Mouse (Mus musculus) neural tube, embryonic 13.5 days (tissue): ENCODE measurements at regions not wholly inside any gene's neighbourhood (a gene's known extent, or its start where the extent isn't known, plus 50 kb on each side); places are given as distances from the start of the nearest gene placed in this dataset.

ENCODE experiments used
- ATAC-seq: fragments of 200-750 bp; cut with Nextera tagmentation; 2 replicates; pipeline ENCODE4 v1.8.0; 2017; ENCODE audit warnings: low read depth, mild to moderate bottlenecking, moderate TSS enrichment, moderate library complexity
- H3K27ac ChIP-seq: fragments of 300-500 bp; sonication (generic); replicated peaks from 2 replicates; pipeline ENCODE4 v1.5.1; 2015; ENCODE audit warnings: moderate library complexity, mild to moderate bottlenecking, inconsistent platforms
- H3K27me3 ChIP-seq: fragments of 300-500 bp; sonication (generic); 2 replicates; pipeline ENCODE4 v1.6.1; 2015; ENCODE audit warnings: mild to moderate bottlenecking, inconsistent platforms
- H3K36me3 ChIP-seq: fragments of 300-500 bp; sonication (generic); 2 replicates; pipeline ENCODE4 v1.6.1; 2015; ENCODE audit warnings: mild to moderate bottlenecking, inconsistent platforms
- H3K4me1 ChIP-seq: fragments of 300-500 bp; sonication (generic); replicated peaks from 2 replicates; pipeline ENCODE4 v1.6.1; 2015; ENCODE audit warnings: inconsistent platforms
- H3K4me2 ChIP-seq: fragments of 300-500 bp; sonication (generic); 2 replicates; pipeline ENCODE4 v1.6.1; 2015; ENCODE audit warnings: inconsistent platforms, mild to moderate bottlenecking, moderate library complexity
- H3K4me3 ChIP-seq: fragments of 300-500 bp; sonication (generic); 2 replicates; pipeline ENCODE4 v1.5.1; 2015; ENCODE audit warnings: mild to moderate bottlenecking, inconsistent platforms
- H3K9ac ChIP-seq: fragments of 300-500 bp; sonication (generic); 2 replicates; pipeline ENCODE4 v1.6.1; 2015; ENCODE audit warnings: moderate library complexity, mild to moderate bottlenecking, inconsistent platforms
- H3K9me3 ChIP-seq: fragments of 300-500 bp; sonication (generic); 2 replicates; pipeline ENCODE4 v1.6.1; 2016; ENCODE audit warnings: inconsistent platforms
- WGBS: fragments of 180-500 bp; shearing (Covaris S2); methylation state at CpG from one replicate; pipeline ENCODE4 v1.1.7; 2015; 5-methylcytosine and 5-hydroxymethylcytosine counted together

DNA sequence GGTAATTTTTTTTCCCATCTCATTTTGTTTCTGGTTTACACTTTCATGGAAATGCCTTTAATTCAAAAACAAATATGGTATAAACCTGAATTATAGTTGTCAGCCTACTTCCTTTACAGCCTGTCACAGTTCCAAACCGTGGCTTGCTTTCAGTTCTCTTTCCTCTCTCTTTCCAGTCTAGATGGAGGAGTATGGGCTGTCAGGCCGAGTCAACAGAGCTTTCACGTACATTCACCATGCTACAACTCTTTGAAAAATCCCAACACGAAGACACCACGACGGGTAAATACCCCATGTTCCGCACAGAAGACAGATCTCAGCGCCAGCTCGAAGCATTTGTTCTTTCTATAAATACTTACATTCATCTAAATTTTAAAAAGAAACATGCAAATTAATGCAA lies 125.2 kb upstream of the Ufm1 start:
- Histone ChIP-seq H3K27me3 (no peaks in the 10 kb centered on the region), H3K9ac (no peak overlapping the region), H3K27ac (no peak overlapping the region), H3K9me3 (no peaks in the 10 kb centered on the region), H3K4me2 (no peak overlapping the region), H3K4me1 (no peaks in the 10 kb centered on the region), H3K36me3 (no peaks in the 10 kb centered on the region), H3K4me3 (no peak overlapping the region)
- 83% methylated on average over 9 of the region's 9 CpGs for WGBS
- ATAC-seq: no peak

GRCm38 (mm10) chr3:53988256-53988655 lies 124.6 kb upstream of the Ufm1 start:
- Histone ChIP-seq H3K27ac (no peak overlapping the region), H3K4me2 (no peak overlapping the region), H3K4me1 (no peaks in the 10 kb centered on the region), H3K9ac (no peak overlapping the region), H3K27me3 (no peaks in the 10 kb centered on the region), H3K4me3 (no peak overlapping the region), H3K36me3 (no peaks in the 10 kb centered on the region), H3K9me3 (no peaks in the 10 kb centered on the region)
- no peak for ATAC-seq
- 91% methylated on average over 7 of the region's 7 CpGs for WGBS

- H3K4me3 ChIP-seq: no peak overlapping the region
- no peaks in the 10 kb centered on the region for H3K9me3 ChIP-seq
- no peak overlapping the region for H3K4me2 ChIP-seq
- no peak for ATAC-seq
- H3K27ac ChIP-seq: no peak overlapping the region
- H3K36me3 ChIP-seq: no peaks in the 10 kb centered on the region
- H3K4me1 ChIP-seq: no peaks in the 10 kb centered on the region
- no peak overlapping the region for H3K9ac ChIP-seq
- H3K27me3 ChIP-seq: no peaks in the 10 kb centered on the region
- WGBS: 80% methylated on average over 2 of the region's 2 CpGs
Measured at GRCm38 (mm10) chr3:53987316-53987715, 123.7 kb upstream of the Ufm1 start.

GRCm38 (mm10) chr3:53984743-53985550 lies 121.3 kb upstream of the Ufm1 start:
- 84% methylated on average over 6 of the region's 6 CpGs for WGBS
- no peak overlapping the region for H3K9ac ChIP-seq
- H3K36me3 ChIP-seq: no peaks in the 10 kb centered on the region
- ATAC-seq: no peak
- H3K27me3 ChIP-seq: no peaks in the 10 kb centered on the region
- no peak overlapping the region for H3K4me3 ChIP-seq
- no peak overlapping the region for H3K27ac ChIP-seq
- H3K4me2 ChIP-seq: no peak overlapping the region
- no peaks in the 10 kb centered on the region for H3K4me1 ChIP-seq
- H3K9me3 ChIP-seq: no peaks in the 10 kb centered on the region

DNA sequence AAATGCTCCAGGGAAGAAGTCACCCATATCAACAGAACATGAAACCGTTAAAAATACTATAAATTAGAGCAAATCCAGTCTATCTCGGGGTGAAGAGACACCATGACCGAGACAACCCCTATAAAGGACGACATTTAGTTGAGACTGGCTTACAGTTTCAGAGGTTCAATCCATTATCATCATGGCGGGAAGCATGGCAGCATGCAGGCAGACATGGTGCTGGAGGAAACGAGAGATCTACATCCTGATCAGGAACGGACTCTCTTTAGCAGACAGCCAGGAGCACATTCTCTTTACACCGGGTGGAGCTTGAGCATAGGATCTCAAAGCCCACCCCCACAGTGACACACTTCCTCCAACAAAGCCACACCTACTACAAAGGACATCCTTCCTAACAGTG lies 118.7 kb upstream of the Ufm1 start:
- H3K36me3 ChIP-seq: no peaks in the 10 kb centered on the region
- no peaks in the 10 kb centered on the region for H3K9me3 ChIP-seq
- no peak overlapping the region for H3K4me3 ChIP-seq
- H3K4me2 ChIP-seq: no peak overlapping the region
- no peak overlapping the region for H3K27ac ChIP-seq
- H3K9ac ChIP-seq: no peak overlapping the region
- H3K27me3 ChIP-seq: no peaks in the 10 kb centered on the region
- 93% methylated on average over 8 of the region's 8 CpGs for WGBS
- no peaks in the 10 kb centered on the region for H3K4me1 ChIP-seq
- no peak for ATAC-seq

DNA sequence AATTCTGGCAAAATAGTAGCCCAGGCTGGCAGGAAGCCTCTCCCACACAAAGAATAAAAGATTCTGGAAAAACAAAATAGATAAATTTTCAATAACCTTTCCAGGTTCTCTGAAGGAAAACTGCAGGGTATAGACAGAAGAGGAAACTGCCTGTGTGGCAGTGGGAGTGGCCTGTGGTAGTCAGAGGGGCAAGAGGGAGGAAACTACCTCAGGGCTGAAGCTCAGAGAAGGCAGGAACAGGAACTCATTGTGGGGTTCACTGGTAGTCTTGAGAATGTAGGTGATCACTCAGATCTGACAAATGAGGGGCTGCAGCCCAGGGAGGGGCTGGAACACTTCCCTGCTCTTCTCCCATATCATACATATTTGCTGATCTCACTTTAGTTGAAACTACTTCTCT lies 118.0 kb upstream of the Ufm1 start:
- no peaks in the 10 kb centered on the region for H3K4me1 ChIP-seq
- ATAC-seq: no peak
- H3K36me3 ChIP-seq: no peaks in the 10 kb centered on the region

GRCm38 (mm10) chr3:53977379-53978080 lies 113.9 kb upstream of the Ufm1 start:
- Histone ChIP-seq H3K9me3 (no peaks in the 10 kb centered on the region), H3K4me1 (no peaks in the 10 kb centered on the region), H3K9ac (no peak overlapping the region), H3K27ac (no peak overlapping the region), H3K27me3 (no peaks in the 10 kb centered on the region), H3K36me3 (no peaks in the 10 kb centered on the region), H3K4me3 (no peak overlapping the region), H3K4me2 (no peak overlapping the region)
- ATAC-seq: no peak
- 85% methylated on average over 5 of the region's 5 CpGs for WGBS

More for the DNA sequence above, 118.0 kb upstream of the Ufm1 start:
- Histone ChIP-seq H3K9ac (no peak overlapping the region), H3K9me3 (no peaks in the 10 kb centered on the region), H3K4me3 (no peak overlapping the region), H3K27ac (no peak overlapping the region), H3K4me2 (no peak overlapping the region), H3K27me3 (no peaks in the 10 kb centered on the region)

GRCm38 (mm10) chr3:53974905-53975551 lies 111.4 kb upstream of the Ufm1 start:
- H3K9me3 ChIP-seq: no peaks in the 10 kb centered on the region
- no peak overlapping the region for H3K4me2 ChIP-seq
- H3K27me3 ChIP-seq: no peaks in the 10 kb centered on the region
- 53% methylated on average over 10 of the region's 10 CpGs for WGBS
- H3K4me1 ChIP-seq: no peaks in the 10 kb centered on the region
- H3K9ac ChIP-seq: no peak overlapping the region
- no peak overlapping the region for H3K27ac ChIP-seq
- H3K36me3 ChIP-seq: no peaks in the 10 kb centered on the region
- no peak for ATAC-seq
- no peak overlapping the region for H3K4me3 ChIP-seq

DNA sequence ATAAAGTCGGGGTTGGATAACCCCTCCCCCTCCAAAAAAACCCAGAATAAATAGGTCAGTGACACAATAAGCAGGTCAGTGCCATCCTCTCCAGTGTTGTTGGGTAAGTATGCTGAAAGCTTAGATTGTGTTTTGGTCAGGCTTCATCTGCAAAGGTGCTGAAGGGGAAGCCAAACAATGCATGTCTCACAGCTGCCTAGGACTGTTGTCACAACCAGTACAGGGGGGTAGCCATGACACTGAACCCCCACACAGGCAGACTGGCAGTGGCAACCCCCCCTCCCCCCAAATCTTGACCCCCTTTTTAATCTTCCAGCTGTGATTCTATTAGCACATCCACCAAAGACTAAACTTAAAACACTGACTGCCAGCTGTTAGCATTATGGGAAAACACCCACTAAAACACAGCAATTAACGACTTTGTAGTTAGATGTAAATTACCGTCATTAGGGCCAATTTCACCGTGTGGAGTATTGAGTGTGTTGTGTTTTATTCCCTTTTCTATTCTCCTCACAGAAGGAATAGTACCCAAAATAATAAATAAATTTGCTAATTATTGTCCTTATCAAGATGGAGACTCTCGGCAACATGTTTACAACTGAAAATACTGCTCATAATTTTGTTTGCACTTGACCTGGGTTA lies 105.5 kb upstream of the Ufm1 start:
- no peak for ATAC-seq

GRCm38 (mm10) chr3:53965142-53965541 lies 101.5 kb upstream of the Ufm1 start:
- Histone ChIP-seq H3K27ac (no peak overlapping the region), H3K36me3 (no peaks in the 10 kb centered on the region), H3K4me2 (no peak overlapping the region), H3K9me3 (no peaks in the 10 kb centered on the region), H3K4me1 (no peaks in the 10 kb centered on the region), H3K4me3 (no peak overlapping the region), H3K9ac (no peak overlapping the region), H3K27me3 (no peaks in the 10 kb centered on the region)
- ATAC-seq: no peak
- WGBS: 66% methylated on average over 5 of the region's 5 CpGs

More for the DNA sequence above, 105.5 kb upstream of the Ufm1 start:
- H3K27ac ChIP-seq: no peak overlapping the region
- H3K27me3 ChIP-seq: no peaks in the 10 kb centered on the region
- H3K4me3 ChIP-seq: no peak overlapping the region
- WGBS: 23% methylated on average over 5 of the region's 5 CpGs
- H3K9ac ChIP-seq: no peak overlapping the region
- H3K4me2 ChIP-seq: no peak overlapping the region
- no peaks in the 10 kb centered on the region for H3K4me1 ChIP-seq
- H3K36me3 ChIP-seq: no peaks in the 10 kb centered on the region
- no peaks in the 10 kb centered on the region for H3K9me3 ChIP-seq

GRCm38 (mm10) chr3:53953801-53954200 lies 90.2 kb upstream of the Ufm1 start:
- Histone ChIP-seq H3K27me3 (no peaks in the 10 kb centered on the region), H3K4me3 (no peak overlapping the region), H3K9me3 (no peaks in the 10 kb centered on the region), H3K4me2 (no peak overlapping the region), H3K9ac (no peak overlapping the region), H3K4me1 (no peaks in the 10 kb centered on the region), H3K27ac (no peak overlapping the region), H3K36me3 (no peaks in the 10 kb centered on the region)
- 91% methylated on average over 2 of the region's 2 CpGs for WGBS
- ATAC-seq: no peak

DNA sequence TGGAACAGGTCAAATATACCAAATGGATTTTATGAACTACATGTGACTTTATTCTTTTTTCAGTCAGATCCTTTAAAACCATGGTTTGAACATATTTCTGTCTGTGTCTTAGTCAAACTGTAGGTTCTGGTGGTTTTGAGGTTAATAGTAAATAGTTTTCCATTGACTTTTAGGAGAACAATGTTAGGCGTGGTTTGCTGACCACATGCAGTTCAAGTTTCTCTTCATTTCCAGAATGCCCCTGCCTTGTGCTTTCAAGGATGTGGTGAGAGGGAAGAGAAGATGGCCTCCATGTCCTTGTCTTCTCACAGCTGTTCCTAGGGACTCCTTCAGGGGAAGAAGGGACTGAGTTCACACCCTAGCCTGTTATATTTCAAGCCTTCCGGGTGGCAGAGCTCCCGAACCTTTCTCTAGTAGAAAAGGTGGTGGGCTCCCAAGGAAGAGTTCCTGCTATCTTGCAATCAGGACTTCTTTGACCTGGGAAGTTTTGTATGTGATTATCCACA lies 76.1 kb upstream of the Ufm1 start:
- H3K9ac ChIP-seq: no peak overlapping the region
- no peaks in the 10 kb centered on the region for H3K4me1 ChIP-seq
- H3K9me3 ChIP-seq: no peaks in the 10 kb centered on the region
- H3K27ac ChIP-seq: no peak overlapping the region
- no peaks in the 10 kb centered on the region for H3K27me3 ChIP-seq
- ATAC-seq: no peak
- 97% methylated on average over 3 of the region's 3 CpGs for WGBS
- H3K4me2 ChIP-seq: no peak overlapping the region
- no peaks in the 10 kb centered on the region for H3K36me3 ChIP-seq
- no peak overlapping the region for H3K4me3 ChIP-seq
